Mouse (Mus musculus): Measurements from ENCODE around the gene Nt5c3b. TPM values are rescaled to one million over a fixed set of nuclear protein-coding genes. Genes with fewer than 3 reads are reported as not detected.

Gene Nt5c3b
- polyA plus RNA-seq, 1 experiment from 2014 or later: 120 TPM

- Histone ChIP-seq H3K27me3 (ENCODE audit: low read depth, poor library complexity, severe bottlenecking) (0 out of 2 replicates have a peak, but pooled peaks cover 4% of the 10 kb centered on the region), H3K4me3 (no peak overlapping the region), H3K4me1 (peaks cover 19% of the 10 kb centered on the region), H3K27ac (replicated peaks) (no peak overlapping the region), H3K9me3 (replicated peaks) (no peaks in the 10 kb centered on the region), H3K36me3 (no peaks in the 10 kb centered on the region)
- no peak for DNase-seq (ENCODE audit: low spot score)
- WGBS: 83% methylated on average over 10 of the region's 10 CpGs
These were observed 38.0 kb downstream of the Nt5c3b start for GRCm38 (mm10) chr11:100403445-100404134.

- Histone ChIP-seq H3K4me3 (no peak overlapping the region), H3K9me3 (replicated peaks) (no peaks in the 10 kb centered on the region), H3K27me3 (ENCODE audit: low read depth, poor library complexity, severe bottlenecking) (0 out of 2 replicates have a peak, but pooled peaks cover 4% of the 10 kb centered on the region), H3K4me1 (peaks cover 19% of the 10 kb centered on the region), H3K27ac (replicated peaks) (no peak overlapping the region), H3K36me3 (no peaks in the 10 kb centered on the region)
- WGBS: 69% methylated on average over 2 of the region's 2 CpGs
- no peak for DNase-seq (ENCODE audit: low spot score)
These were observed 38.9 kb downstream of the Nt5c3b start for GRCm38 (mm10) chr11:100402682-100403081.

DNA sequence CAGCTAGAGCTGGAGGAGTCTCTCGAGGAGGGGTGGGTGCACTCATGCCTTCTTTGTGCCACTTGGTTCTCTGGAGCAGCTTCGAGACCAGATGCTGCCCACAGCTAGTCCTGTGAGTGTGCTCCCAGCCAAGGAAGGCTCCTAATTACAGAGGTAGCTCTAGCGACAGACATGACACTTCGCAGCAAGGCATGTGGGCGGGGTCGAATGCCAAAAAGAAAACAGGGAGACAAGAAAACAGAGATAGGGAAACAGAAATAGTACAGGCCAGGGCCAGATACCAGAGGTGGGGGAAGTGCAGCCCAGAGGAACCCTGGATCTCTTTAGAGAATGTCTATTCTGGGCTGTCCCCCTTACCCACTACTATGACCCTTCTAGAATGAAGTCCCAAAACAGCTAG, 39.4 kb downstream of the Nt5c3b start:
- no peak for DNase-seq (ENCODE audit: low spot score)
- Histone ChIP-seq H3K4me1 (peaks cover 23% of the 10 kb centered on the region), H3K4me3 (no peak overlapping the region), H3K27me3 (ENCODE audit: low read depth, poor library complexity, severe bottlenecking) (peaks cover 7% of the 10 kb centered on the region), H3K9me3 (replicated peaks) (no peaks in the 10 kb centered on the region), H3K27ac (replicated peaks) (no peak overlapping the region), H3K36me3 (no peaks in the 10 kb centered on the region)
- WGBS: 48% methylated on average over 6 of the region's 6 CpGs

DNA sequence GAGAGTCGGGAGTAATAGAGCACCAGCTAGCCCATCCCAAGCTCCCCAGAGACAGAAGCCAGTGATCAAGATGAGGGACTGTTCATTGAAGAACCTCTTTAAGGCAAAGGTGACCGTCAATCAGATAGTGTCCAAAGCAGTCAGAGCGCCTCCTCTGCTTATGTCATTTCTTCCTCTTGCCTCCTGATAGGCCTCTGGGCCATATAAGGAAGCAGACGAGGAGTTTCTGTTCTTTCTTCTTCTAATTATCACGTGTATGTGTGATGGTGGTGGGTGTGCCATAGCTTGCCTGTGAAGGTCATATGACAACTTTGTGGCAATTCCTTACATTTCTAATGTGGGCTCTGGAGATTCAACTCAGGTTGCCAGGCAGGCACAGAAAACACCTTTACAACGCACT, 40.8 kb downstream of the Nt5c3b start:
- 86% methylated on average over 6 of the region's 6 CpGs for WGBS
- DNase-seq (ENCODE audit: low spot score): no peak
- Histone ChIP-seq H3K4me3 (no peak overlapping the region), H3K27me3 (ENCODE audit: low read depth, poor library complexity, severe bottlenecking) (peaks cover 21% of the 10 kb centered on the region), H3K36me3 (no peaks in the 10 kb centered on the region), H3K4me1 (peaks cover 37% of the 10 kb centered on the region), H3K27ac (replicated peaks) (no peak overlapping the region), H3K9me3 (replicated peaks) (no peaks in the 10 kb centered on the region)

- WGBS: 78% methylated on average over 12 of the region's 12 CpGs
- no peaks in the 10 kb centered on the region for H3K9me3 ChIP-seq (replicated peaks)
- peaks cover 44% of the 10 kb centered on the region for H3K4me1 ChIP-seq
- peaks cover 30% of the 10 kb centered on the region for H3K27me3 ChIP-seq (ENCODE audit: low read depth, poor library complexity, severe bottlenecking)
- H3K36me3 ChIP-seq: no peaks in the 10 kb centered on the region
- no peak for DNase-seq (ENCODE audit: low spot score)
- no peak overlapping the region for H3K27ac ChIP-seq (replicated peaks)
- H3K4me3 ChIP-seq: no peak overlapping the region
These were observed 41.7 kb downstream of the Nt5c3b start for GRCm38 (mm10) chr11:100399727-100400538.

GRCm38 (mm10) chr11:100399320-100399719, 42.3 kb downstream of the Nt5c3b start:
- Histone ChIP-seq H3K4me1 (peaks cover 44% of the 10 kb centered on the region), H3K36me3 (no peaks in the 10 kb centered on the region), H3K4me3 (no peak overlapping the region), H3K27ac (replicated peaks) (no peak overlapping the region), H3K27me3 (ENCODE audit: low read depth, poor library complexity, severe bottlenecking) (peaks cover 36% of the 10 kb centered on the region), H3K9me3 (replicated peaks) (no peaks in the 10 kb centered on the region)
- 82% methylated on average over 9 of the region's 9 CpGs for WGBS
- DNase-seq (ENCODE audit: low spot score): no peak

DNA sequence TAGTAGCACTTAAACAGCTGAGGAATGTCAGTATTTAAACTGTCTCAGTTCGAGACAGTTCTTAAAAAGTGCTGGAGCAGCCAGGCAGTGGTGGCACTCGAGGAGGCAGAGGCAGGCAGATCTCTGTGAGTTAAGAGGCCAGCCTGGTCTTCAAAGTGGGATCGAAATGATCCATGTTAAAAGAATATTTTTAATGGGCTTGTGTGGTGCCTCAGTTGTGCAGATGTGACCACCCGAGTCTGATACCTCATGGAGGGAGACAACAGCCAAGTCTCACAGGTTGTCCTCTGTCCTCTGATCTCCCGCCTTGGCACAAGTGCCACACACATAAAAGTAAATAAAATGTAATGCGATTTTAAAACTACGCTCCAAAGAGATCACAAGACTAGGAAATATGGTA, 43.1 kb downstream of the Nt5c3b start:
- no peaks in the 10 kb centered on the region for H3K9me3 ChIP-seq (replicated peaks)
- no peak overlapping the region for H3K4me3 ChIP-seq
- no peak for DNase-seq (ENCODE audit: low spot score)
- H3K36me3 ChIP-seq: no peaks in the 10 kb centered on the region
- peaks cover 41% of the 10 kb centered on the region for H3K4me1 ChIP-seq
- WGBS: 92% methylated on average over 7 of the region's 7 CpGs
- peaks cover 44% of the 10 kb centered on the region for H3K27me3 ChIP-seq (ENCODE audit: low read depth, poor library complexity, severe bottlenecking)
- no peak overlapping the region for H3K27ac ChIP-seq (replicated peaks)

- under 1% methylated on average over 37 of the region's 37 CpGs for WGBS
These were observed 43.8 kb downstream of the Nt5c3b start, which contains the start of gene Jup for GRCm38 (mm10) chr11:100397600-100398389. Gene Jup, minus strand, starts transcription at chr11:100397763.

DNA sequence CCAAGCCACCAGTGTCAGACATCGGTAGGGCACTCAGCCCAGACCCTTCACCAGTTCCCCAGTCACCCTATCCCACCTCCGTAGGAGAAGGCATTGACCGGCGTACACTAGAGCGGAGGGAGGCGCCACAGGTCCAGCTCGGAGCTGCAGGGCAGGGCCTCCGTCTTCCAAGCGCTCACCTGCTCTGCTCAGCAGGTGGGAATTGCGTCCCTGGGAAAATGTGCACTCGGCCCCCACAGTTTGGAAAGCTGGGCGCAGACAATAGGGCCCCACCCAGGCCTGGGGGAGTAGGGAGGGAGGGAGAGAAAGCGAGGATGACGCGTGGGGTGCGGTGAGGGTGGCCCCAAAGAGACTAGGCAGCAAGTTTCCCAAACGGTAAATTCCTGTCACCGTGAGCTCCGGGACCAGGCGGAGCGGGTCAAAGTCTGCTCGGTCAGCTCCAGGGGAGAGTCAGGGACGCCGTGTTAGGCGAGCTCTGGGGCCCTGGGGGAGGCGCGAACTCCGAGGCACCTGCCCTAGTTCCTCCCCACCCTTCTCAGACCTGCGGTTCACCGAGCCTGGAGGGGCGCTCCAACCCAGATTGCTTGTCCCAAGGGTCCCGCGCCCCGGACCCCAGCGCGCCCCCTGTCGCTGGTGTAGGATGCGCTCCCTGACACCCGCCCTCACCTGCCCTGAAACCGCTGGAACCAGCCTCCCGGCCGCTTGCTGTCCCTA, 44.6 kb downstream of the Nt5c3b start:
- no peak for DNase-seq (ENCODE audit: low spot score)
- peaks cover 36% of the 10 kb centered on the region for H3K4me1 ChIP-seq
- no peaks in the 10 kb centered on the region for H3K36me3 ChIP-seq
- no peaks in the 10 kb centered on the region for H3K9me3 ChIP-seq (replicated peaks)
- peak overlapping the region; percentile 61 for H3K4me3 ChIP-seq
- 3% methylated on average over 40 of the region's 42 CpGs for WGBS
- peaks cover 47% of the 10 kb centered on the region for H3K27me3 ChIP-seq (ENCODE audit: low read depth, poor library complexity, severe bottlenecking)
- peak overlapping the region; percentile 81 for H3K27ac ChIP-seq (replicated peaks)

More at GRCm38 (mm10) chr11:100397600-100398389, 43.8 kb downstream of the Nt5c3b start, which contains the start of gene Jup:
- Histone ChIP-seq H3K9me3 (replicated peaks) (no peaks in the 10 kb centered on the region), H3K36me3 (no peaks in the 10 kb centered on the region), H3K4me1 (peaks cover 35% of the 10 kb centered on the region), H3K27ac (replicated peaks) (peak within 1 kb of the TSS; percentile 81), H3K4me3 (peak within 1 kb of the TSS; percentile 61), H3K27me3 (ENCODE audit: low read depth, poor library complexity, severe bottlenecking) (peaks cover 47% of the 10 kb centered on the region)
- DNase-seq (ENCODE audit: low spot score): peak; percentile 98

GRCm38 (mm10) chr11:100395861-100396631, 45.6 kb downstream of the Nt5c3b start:
- H3K9me3 ChIP-seq (replicated peaks): no peaks in the 10 kb centered on the region
- H3K27ac ChIP-seq (replicated peaks): no peak overlapping the region; the same call in 1 of the 2 replicates
- no peaks in the 10 kb centered on the region for H3K36me3 ChIP-seq
- peaks cover 44% of the 10 kb centered on the region for H3K4me1 ChIP-seq
- DNase-seq (ENCODE audit: low spot score): no peak
- H3K4me3 ChIP-seq: peak overlapping the region; percentile 61
- WGBS: 30% methylated on average over 17 of the region's 17 CpGs
- peaks cover 47% of the 10 kb centered on the region for H3K27me3 ChIP-seq (ENCODE audit: low read depth, poor library complexity, severe bottlenecking)

- 0 out of 2 replicates have a peak overlapping the region, but pooled peaks have one; percentile 61 for H3K4me3 ChIP-seq
These were observed 46.4 kb downstream of the Nt5c3b start for GRCm38 (mm10) chr11:100395200-100395599.

More at GRCm38 (mm10) chr11:100395200-100395599, 46.4 kb downstream of the Nt5c3b start:
- no peak for DNase-seq (ENCODE audit: low spot score)
- Histone ChIP-seq H3K9me3 (replicated peaks) (no peaks in the 10 kb centered on the region), H3K27ac (replicated peaks) (no peak overlapping the region), H3K36me3 (no peaks in the 10 kb centered on the region), H3K27me3 (ENCODE audit: low read depth, poor library complexity, severe bottlenecking) (peaks cover 47% of the 10 kb centered on the region), H3K4me1 (peaks cover 52% of the 10 kb centered on the region)
- WGBS: 46% methylated on average over 11 of the region's 11 CpGs

Data from midbrain, embryonic 10.5 days (tissue).